Mouse (Mus musculus): ENCODE measurements around the gene Hist1h2bg.

Hist1h2bg gene

GRCm38 (mm10) chr13:23571022-23571503, at the start of gene Hist1h2bg, which contains the start of gene Hist1h2ae:
Gene Hist1h2bg, plus strand, starts transcription at chr13:23571396.
Gene Hist1h2ae, minus strand, starts transcription at chr13:23571220.
- peak; percentile 95 for DNase-seq (ENCODE audit: low read depth, low spot score)

DNA sequence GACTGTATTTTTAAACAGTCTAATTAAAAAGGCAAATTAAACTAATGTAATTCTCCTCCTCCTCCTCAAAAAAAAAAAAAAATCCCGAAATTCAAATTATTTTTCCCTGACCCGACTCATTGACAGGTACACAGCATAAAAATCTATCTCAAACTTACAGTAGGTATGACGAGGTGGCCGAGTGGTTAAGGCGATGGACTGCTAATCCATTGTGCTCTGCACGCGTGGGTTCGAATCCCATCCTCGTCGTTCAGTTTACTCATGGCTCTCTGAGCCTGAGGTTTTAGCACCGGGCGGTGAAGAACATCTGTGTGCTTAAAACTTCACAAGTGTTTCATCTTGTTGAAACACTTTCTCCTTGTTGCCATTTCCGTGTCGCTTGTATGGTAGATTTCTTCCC, 49.5 kb upstream of the Hist1h2bg start:
- DNase-seq (ENCODE audit: low read depth, low spot score), result no peak

- no peak for DNase-seq (ENCODE audit: low read depth, low spot score)
These were observed 47.2 kb upstream of the Hist1h2bg start for GRCm38 (mm10) chr13:23523976-23524375.

DNA sequence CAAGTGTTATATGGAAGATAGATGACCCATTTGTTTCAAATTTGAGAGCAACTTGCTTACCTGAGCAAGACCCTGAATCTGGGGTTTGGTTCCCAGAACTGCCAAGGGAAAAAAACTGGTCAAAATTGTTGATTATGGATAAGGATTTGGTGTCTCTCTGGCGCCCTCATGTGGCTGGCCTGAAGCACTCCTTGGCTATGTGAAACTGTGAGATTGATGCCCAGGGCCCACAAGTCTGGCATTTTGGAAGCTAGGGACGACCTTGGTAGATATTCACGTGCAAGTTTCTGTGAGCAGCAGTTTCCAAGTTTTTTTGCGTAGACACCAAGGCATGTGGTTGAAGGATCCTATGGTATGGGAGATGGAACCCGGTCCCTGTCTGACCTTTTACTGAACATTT, 46.5 kb upstream of the Hist1h2bg start:
- peak; percentile 91 for DNase-seq (ENCODE audit: low read depth, low spot score)

- no peak for DNase-seq (ENCODE audit: low read depth, low spot score)
These were observed 45.3 kb upstream of the Hist1h2bg start for GRCm38 (mm10) chr13:23525901-23526300.

DNA sequence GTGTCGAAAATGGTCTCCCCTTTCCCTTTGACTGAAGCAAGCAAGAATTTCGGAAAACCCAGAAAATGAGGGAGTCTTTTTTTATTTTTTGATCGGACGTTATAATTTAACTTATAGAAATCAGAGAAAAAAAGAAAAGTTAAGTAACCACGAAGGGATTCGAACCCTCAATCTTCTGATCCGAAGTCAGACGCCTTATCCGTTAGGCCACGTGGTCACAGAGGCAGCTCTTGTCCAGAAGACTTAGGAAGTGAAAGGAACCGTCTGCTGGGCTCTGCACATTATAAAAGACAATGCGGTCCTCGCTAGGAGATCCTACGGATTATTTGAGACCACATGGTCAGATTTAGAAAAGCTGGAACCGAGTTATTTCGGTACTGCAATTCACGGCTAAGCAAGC, 44.9 kb upstream of the Hist1h2bg start:
- DNase-seq (ENCODE audit: low read depth, low spot score), result peak; percentile 93

GRCm38 (mm10) chr13:23529005-23529404, 42.2 kb upstream of the Hist1h2bg start:
- DNase-seq (ENCODE audit: low read depth, low spot score), result no peak

DNA sequence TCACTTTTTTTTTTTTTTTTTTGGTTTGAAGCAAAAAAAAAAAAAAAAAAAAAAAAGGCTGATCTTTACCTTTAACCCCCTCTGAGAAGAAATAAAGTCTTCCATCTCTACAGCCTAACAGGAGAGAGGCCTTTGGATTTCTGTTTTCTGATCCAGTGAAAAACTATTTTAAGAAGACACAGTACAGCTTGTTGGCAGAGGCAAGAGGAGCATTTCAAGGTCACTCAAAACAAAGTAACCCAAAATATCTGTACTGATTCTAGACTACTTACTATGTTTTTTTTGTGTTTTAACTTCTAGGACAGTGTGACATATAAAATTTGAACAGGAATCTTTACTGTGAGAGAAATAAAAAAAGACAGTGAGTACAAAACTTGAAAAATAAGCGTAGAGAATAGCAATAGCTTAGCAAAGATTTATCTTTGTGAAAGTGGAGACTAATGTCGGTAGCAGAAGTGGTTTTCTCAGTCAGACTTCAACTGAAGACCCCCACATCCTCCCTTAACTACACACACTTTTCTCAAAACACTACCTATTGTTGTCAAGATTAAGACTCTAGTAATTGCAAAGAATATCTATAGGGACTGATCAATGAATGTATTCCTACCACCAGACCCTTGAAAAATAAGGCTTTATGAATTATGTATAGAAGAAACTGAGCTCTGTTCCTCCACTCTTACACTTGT, 41.6 kb upstream of the Hist1h2bg start:
- DNase-seq (ENCODE audit: low read depth, low spot score), result no peak

DNA sequence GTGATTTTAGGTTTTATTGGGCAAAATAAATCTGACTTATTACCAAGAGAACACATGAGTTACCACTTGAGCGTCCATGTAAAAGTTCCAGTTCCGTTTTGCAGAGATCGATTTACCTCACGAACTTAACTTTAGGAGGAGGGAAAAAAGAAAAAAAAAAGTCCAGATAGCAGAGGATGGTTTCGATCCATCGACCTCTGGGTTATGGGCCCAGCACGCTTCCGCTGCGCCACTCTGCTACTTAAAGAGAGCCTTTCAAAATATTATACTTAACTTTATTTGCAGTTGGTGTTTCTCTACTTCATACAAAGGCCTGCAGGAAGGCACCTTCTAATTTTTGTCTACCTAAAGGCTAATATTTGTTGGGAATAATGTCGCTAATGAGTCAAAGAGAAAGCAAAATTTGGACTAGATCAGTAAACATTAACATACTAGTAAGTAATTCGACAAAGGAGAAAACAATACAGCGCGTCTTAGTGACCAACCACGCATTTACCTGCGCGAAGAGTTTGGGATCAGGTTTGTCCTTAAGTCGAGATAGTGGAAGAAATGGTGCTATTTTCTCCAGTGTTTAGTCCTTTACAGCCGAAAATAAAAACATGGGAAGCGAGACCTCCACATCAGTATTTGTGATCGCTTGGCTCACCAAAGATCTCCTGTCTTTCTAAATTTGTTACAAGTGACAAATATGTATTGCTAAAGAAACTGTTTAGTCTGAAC, 40.9 kb upstream of the Hist1h2bg start:
- DNase-seq (ENCODE audit: low read depth, low spot score), result peak; percentile 66

DNA sequence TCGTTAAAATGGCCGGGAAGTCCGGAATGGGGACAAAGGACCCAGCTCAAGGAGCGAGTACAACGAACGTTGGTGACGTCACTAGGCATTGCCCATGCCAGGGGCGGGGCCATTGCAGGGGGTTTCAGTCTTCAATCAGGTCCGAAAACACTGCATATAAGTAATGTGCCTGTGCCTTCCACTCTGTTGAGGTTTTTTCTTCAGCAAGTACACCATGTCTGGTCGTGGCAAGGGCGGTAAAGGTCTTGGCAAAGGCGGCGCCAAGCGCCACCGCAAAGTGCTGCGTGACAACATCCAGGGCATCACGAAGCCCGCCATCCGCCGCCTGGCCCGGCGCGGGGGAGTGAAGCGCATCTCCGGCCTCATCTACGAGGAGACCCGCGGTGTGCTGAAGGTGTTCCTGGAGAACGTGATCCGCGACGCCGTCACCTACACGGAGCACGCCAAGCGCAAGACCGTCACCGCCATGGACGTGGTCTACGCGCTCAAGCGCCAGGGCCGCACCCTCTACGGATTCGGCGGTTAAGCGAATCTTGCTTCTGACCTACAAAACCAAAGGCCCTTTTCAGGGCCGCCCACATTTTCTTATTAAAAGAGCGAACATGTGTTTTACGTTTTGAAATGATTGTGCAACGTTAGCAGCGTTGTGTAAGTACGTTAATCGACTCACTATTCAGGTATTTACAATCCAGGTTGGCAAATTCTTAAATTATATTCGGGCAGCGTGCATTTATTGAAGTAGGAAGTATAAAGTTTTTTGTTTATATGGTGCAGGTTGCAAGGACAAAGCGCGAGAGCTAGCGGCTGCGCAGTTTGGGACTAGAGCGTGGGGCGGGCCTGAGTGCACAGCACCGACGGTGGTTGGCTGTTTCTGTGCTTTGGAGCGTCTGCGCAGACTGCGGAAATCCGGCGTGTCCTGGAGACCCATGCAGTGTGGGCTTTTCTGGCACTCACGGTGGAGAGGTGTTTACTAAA, 40.0 kb upstream of the Hist1h2bg start, which contains the start of gene Hist1h4h:
TSS of gene Hist1h4h (plus strand) at position 150 of the 975 bp plus-strand sequence.
- DNase-seq (ENCODE audit: low read depth, low spot score), result peak; percentile 98

- DNase-seq (ENCODE audit: low read depth, low spot score), result no peak
These were observed 38.7 kb upstream of the Hist1h2bg start for GRCm38 (mm10) chr13:23532262-23533075.

GRCm38 (mm10) chr13:23533560-23534367, 37.4 kb upstream of the Hist1h2bg start, which contains the start of gene Hist1h2af:
Gene Hist1h2af, plus strand, starts transcription at chr13:23533906.
- peak; percentile 94 for DNase-seq (ENCODE audit: low read depth, low spot score)

DNA sequence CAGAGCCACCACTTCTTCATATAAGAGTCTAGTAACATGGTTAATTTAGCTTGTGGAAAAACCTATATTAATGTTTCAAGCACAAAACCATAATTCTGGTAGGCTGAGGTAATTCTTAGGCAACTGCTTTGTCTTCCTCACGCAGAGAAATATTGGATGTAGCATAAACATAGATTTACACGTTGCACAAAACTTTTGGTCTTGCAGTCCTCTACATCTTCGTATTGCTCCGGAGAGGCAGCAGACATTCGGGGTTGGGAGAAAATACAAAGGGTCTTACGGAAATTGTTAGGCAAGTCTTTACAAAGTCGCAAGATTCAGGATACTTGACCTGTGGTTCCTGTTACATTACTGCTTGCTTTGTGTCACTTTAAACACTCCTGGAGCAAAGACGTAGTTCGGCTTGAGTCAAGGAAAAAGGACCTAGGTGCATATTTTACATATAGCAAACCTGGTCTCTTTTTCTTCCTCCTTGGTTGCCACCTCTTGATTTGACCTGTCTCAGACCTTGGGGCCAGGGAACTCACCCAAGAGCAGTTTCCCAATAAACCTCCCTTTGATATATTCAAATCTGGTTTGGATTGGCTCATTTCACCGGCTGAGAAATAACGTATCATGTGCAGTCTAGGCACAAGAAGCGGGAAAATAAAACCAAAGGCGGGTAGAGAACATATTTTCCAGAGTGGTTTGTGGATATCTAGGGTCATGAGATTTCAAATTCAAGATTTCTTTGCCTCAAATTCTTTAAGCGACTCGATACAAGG, 36.6 kb upstream of the Hist1h2bg start:
- peak; percentile 84 for DNase-seq (ENCODE audit: low read depth, low spot score)

DNA sequence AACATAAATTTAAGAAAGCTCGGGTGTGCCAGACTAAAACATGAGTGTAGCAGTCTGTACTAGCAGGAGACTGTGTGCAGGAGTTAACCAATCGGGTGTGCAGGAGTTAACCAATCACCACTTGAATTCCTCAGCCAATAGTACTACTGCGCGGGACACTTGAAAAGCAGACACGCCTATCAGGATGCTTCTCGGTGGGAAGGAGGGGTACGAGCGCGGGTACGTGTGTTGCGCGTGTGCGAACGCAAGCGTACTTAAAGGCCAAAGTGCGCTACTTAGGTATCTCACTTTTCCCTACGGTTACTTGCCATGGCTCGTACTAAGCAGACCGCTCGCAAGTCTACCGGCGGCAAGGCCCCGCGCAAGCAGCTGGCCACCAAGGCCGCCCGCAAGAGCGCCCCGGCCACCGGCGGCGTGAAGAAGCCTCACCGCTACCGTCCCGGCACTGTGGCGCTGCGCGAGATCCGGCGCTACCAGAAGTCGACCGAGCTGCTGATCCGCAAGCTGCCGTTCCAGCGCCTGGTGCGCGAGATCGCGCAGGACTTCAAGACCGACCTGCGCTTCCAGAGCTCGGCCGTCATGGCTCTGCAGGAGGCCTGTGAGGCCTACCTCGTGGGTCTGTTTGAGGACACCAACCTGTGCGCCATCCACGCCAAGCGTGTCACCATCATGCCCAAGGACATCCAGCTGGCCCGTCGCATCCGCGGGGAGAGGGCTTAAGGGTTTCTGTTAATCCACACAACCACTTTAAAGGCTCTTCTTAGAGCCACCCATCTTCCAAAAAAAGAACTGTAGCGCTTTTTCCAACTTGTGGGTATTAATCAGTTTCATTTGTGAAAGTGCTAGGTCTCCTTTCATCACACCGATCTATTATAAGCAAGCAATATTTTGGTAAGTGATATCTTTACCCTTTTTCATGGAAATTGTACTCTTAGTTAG, 35.8 kb upstream of the Hist1h2bg start, which contains the start of gene Hist1h3g:
TSS of gene Hist1h3g (plus strand) at position 286 of the 939 bp plus-strand sequence.
- peak; percentile 97 for DNase-seq (ENCODE audit: low read depth, low spot score)

- DNase-seq (ENCODE audit: low read depth, low spot score), result no peak
These were observed 34.9 kb upstream of the Hist1h2bg start for GRCm38 (mm10) chr13:23536076-23536822.

- no peak for DNase-seq (ENCODE audit: low read depth, low spot score)
These were observed 34.0 kb upstream of the Hist1h2bg start for GRCm38 (mm10) chr13:23537006-23537710.

All from forelimb bud, embryonic 11.5 days (tissue).